Comparison of ENCODE assay signal across 8 mouse cellular contexts in genomic region chr8:122576648-122577022, GRCm38 (mm10). TPM values are rescaled to one million over a fixed set of nuclear protein-coding genes. Genes with fewer than 3 reads are reported as not detected.
DNase-seq lines count a peak whose midpoint lies in the region; ATAC-seq and TF ChIP-seq lines count a peak whose summit lies in the region.

Aprt (minus strand) TSS chr8:122576909.

- H3K27me3 ChIP-seq in C2C12 (ENCODE audit: control insufficient read depth, insufficient read depth, insufficient read length) (no peaks in the 10 kb centered on the region), myocyte (ENCODE audit: control insufficient read depth, insufficient read depth, insufficient read length) (no peaks in the 10 kb centered on the region)
- H3K27me3 ChIP-seq in erythroblast, embryonic 14.5 days (ENCODE audit: control insufficient read depth), result peaks cover 11% of the 10 kb centered on the region
- no peaks in the 10 kb centered on the region for H3K27me3 ChIP-seq in heart, embryonic 11.5 days (ENCODE audit: control insufficient read depth, insufficient read depth, low read length)
- no peaks in the 10 kb centered on the region for H3K27me3 ChIP-seq in kidney, embryonic 16.5 days (ENCODE audit: insufficient read depth, low read length)
- no peaks in the 10 kb centered on the region for H3K27me3 ChIP-seq in liver, adult 2 months (ENCODE audit: control insufficient read depth, insufficient read depth, low read length)
- H3K27me3 ChIP-seq in splenic B cell, adult 2 months (ENCODE audit: control insufficient read depth, insufficient read depth, low read length, poor library complexity, severe bottlenecking), result no peaks in the 10 kb centered on the region

- H3K79me3 ChIP-seq in C2C12 (ENCODE audit: low read depth), result peaks cover 12% of the 10 kb centered on the region

- H3K9ac ChIP-seq in heart, embryonic 11.5 days (ENCODE audit: low read depth, low read length), result peak within 1 kb of the TSS; percentile 86
- H3K9ac ChIP-seq in kidney, embryonic 16.5 days (replicated peaks; ENCODE audit: low read length), result peak within 1 kb of the TSS; percentile 89
- peak within 1 kb of the TSS; percentile 81 for H3K9ac ChIP-seq in liver, adult 2 months (ENCODE audit: low read depth, low read length)

- peak within 1 kb of the TSS; percentile 59 for H3K27ac ChIP-seq in heart, embryonic 11.5 days (ENCODE audit: low read depth, low read length)
- H3K27ac ChIP-seq in kidney, embryonic 16.5 days (ENCODE audit: low read length), result peak within 1 kb of the TSS; percentile 81
- H3K27ac ChIP-seq in liver, adult 2 months (replicated peaks; ENCODE audit: insufficient read depth, low read depth, low read length), result peak within 1 kb of the TSS; percentile 57

- peaks cover 58% of the 10 kb centered on the region for H3K4me1 ChIP-seq in erythroblast, embryonic 14.5 days (ENCODE audit: control insufficient read depth)
- H3K4me1 ChIP-seq in heart, embryonic 11.5 days (ENCODE audit: control insufficient read depth, insufficient read depth, low read length), result peaks cover 35% of the 10 kb centered on the region
- peaks cover 52% of the 10 kb centered on the region for H3K4me1 ChIP-seq in kidney, embryonic 16.5 days (ENCODE audit: insufficient read depth, low read length)
- peaks cover 20% of the 10 kb centered on the region for H3K4me1 ChIP-seq in liver, adult 2 months (ENCODE audit: control insufficient read depth, insufficient read depth, low read length)

- peaks cover 40% of the 10 kb centered on the region for H3K79me2 ChIP-seq in C2C12 (ENCODE audit: control insufficient read depth, insufficient read depth)
- H3K79me2 ChIP-seq in liver, adult 2 months (ENCODE audit: control insufficient read depth, insufficient read depth, low read length), result no peaks in the 10 kb centered on the region
- H3K79me2 ChIP-seq in myocyte (ENCODE audit: control insufficient read depth, insufficient read depth), result peaks cover 11% of the 10 kb centered on the region

- H3K36me3 ChIP-seq in C2C12 (ENCODE audit: control insufficient read depth, insufficient read depth) (peaks cover 34% of the 10 kb centered on the region), myocyte (ENCODE audit: control insufficient read depth, insufficient read depth) (peaks cover 3% of the 10 kb centered on the region)
- peaks cover 37% of the 10 kb centered on the region for H3K36me3 ChIP-seq in erythroblast, embryonic 14.5 days (ENCODE audit: control insufficient read depth)
- peaks cover 16% of the 10 kb centered on the region for H3K36me3 ChIP-seq in heart, embryonic 11.5 days (ENCODE audit: control insufficient read depth, insufficient read depth, low read length)
- H3K36me3 ChIP-seq in kidney, embryonic 16.5 days (ENCODE audit: insufficient read depth, low read length), result peaks cover 13% of the 10 kb centered on the region
- no peaks in the 10 kb centered on the region for H3K36me3 ChIP-seq in liver, adult 2 months (ENCODE audit: control insufficient read depth, insufficient read depth, low read length)
- H3K36me3 ChIP-seq in splenic B cell, adult 2 months (ENCODE audit: control insufficient read depth, insufficient read depth, low read length, poor library complexity, severe bottlenecking), result peaks cover 8% of the 10 kb centered on the region; the same call in 1 of the 2 replicates

- H3K4me3 ChIP-seq in C2C12 (ENCODE audit: insufficient read depth, poor library complexity, severe bottlenecking) (peak within 1 kb of the TSS; percentile 78), myocyte (peak within 1 kb of the TSS; percentile 45)
- peak within 1 kb of the TSS; percentile 79 for H3K4me3 ChIP-seq in erythroblast, embryonic 14.5 days (replicated peaks)
- peak within 1 kb of the TSS; percentile 67 for H3K4me3 ChIP-seq in heart, embryonic 11.5 days (ENCODE audit: low read depth, low read length)
- peak within 1 kb of the TSS; percentile 77 for H3K4me3 ChIP-seq in kidney, embryonic 16.5 days (ENCODE audit: low read length)
- peak within 1 kb of the TSS; percentile 79 for H3K4me3 ChIP-seq in liver, adult 2 months (ENCODE audit: insufficient read depth, low read depth, low read length)

- H3K4me2 ChIP-seq in heart, embryonic 11.5 days, result peak within 1 kb of the TSS; percentile 88
- peak within 1 kb of the TSS; percentile 89 for H3K4me2 ChIP-seq in kidney, embryonic 16.5 days (replicated peaks; ENCODE audit: low read depth, low read length)
- H3K4me2 ChIP-seq in myocyte (ENCODE audit: low read depth), result peak within 1 kb of the TSS; percentile 84

- H3ac ChIP-seq in C2C12 (ENCODE audit: control insufficient read depth, insufficient read length, low read depth) (peak within 1 kb of the TSS; percentile 86), myocyte (ENCODE audit: control insufficient read depth, insufficient read length) (peak within 1 kb of the TSS; percentile 69)

- TF ChIP-seq POLR2A in brain, embryonic 14.5 days (IDR thresholded peaks at IDR 0.05; ENCODE audit: borderline replicate concordance, extremely low read depth, insufficient read depth, insufficient read length, poor library complexity, severe bottlenecking), result 0 out of 2 replicates have a peak, but pooled peaks have one; percentile 24
- peak; percentile 72; the same call in 1 of the 2 replicates for TF ChIP-seq POLR2A in liver, adult 2 months (IDR thresholded peaks at IDR 0.05; ENCODE audit: extremely low read depth, insufficient read depth, low read length)
- peak; percentile 77 for TF ChIP-seq POLR2A in myocyte (IDR thresholded peaks at IDR 0.05; ENCODE audit: insufficient read length, low read depth)

- TF ChIP-seq CTCF in C2C12 (IDR thresholded peaks at IDR 0.05; ENCODE audit: control insufficient read depth, insufficient read depth, insufficient read length), result no peak
- no peak for TF ChIP-seq CTCF in brain, embryonic 14.5 days (IDR thresholded peaks at IDR 0.05; ENCODE audit: borderline replicate concordance, extremely low read depth, insufficient read depth, insufficient read length)
- no peak for TF ChIP-seq CTCF in liver, adult 2 months (IDR thresholded peaks at IDR 0.05; ENCODE audit: low read depth, low read length)

- peak; percentile 95 for DNase-seq in brain, embryonic 14.5 days (ENCODE audit: low read depth)
- peak; percentile 76 for DNase-seq in liver, adult 2 months (ENCODE audit: extremely low read depth, low read depth, low spot score)
- DNase-seq in splenic B cell, adult 2 months (ENCODE audit: low read depth, low spot score), result peak; percentile 96

- WGBS in heart, embryonic 11.5 days (ENCODE audit: insufficient replicate concordance), result 1% methylated on average over 39 of the region's 39 CpGs
- WGBS in kidney, embryonic 16.5 days, result under 1% methylated on average over 39 of the region's 39 CpGs
- under 1% methylated on average over 39 of the region's 39 CpGs for WGBS in liver, adult 2 months

- H3K9me3 ChIP-seq in erythroblast, embryonic 14.5 days (ENCODE audit: control insufficient read depth, low read length), result no peaks in the 10 kb centered on the region
- no peaks in the 10 kb centered on the region for H3K9me3 ChIP-seq in heart, embryonic 11.5 days (replicated peaks; ENCODE audit: control insufficient read depth, low read length)
- H3K9me3 ChIP-seq in kidney, embryonic 16.5 days (ENCODE audit: low read length), result no peaks in the 10 kb centered on the region

- ATAC-seq in heart, embryonic 11.5 days (replicated peaks; ENCODE audit: insufficient number of reproducible peaks, low FRiP score, low TSS enrichment), result peak; percentile 86
- ATAC-seq in kidney, embryonic 16.5 days (ENCODE audit: low FRiP score, low TSS enrichment), result peak; percentile 80

TF ChIP-seq in C2C12, 6 proteins besides CTCF, POLR2A, EP300 and RAD21:
- no peak for TF ChIP-seq USF1 (IDR thresholded peaks at IDR 0.05; ENCODE audit: low read depth)
- TF ChIP-seq FOSL1 (IDR thresholded peaks at IDR 0.05; ENCODE audit: insufficient read depth, low read length, poor library complexity, severe bottlenecking), result no peak
- no peak for TF ChIP-seq CEBPB (IDR thresholded peaks at IDR 0.05; ENCODE audit: low read depth)
- TF ChIP-seq MYOD1 (IDR thresholded peaks at IDR 0.05; ENCODE audit: control insufficient read depth, insufficient read length, low read depth), result no peak
- TF ChIP-seq MAX (IDR thresholded peaks at IDR 0.05), result peak; percentile 77

TF ChIP-seq in myocyte, 11 proteins besides CTCF, POLR2A, EP300 and RAD21:
- TF ChIP-seq REST (IDR thresholded peaks at IDR 0.05; ENCODE audit: insufficient read depth, insufficient read length), result peak; percentile 4
- TF ChIP-seq TCF12 (IDR thresholded peaks at IDR 0.05; ENCODE audit: insufficient read depth, poor library complexity, severe bottlenecking), result no peak
- no peak for TF ChIP-seq USF1 (IDR thresholded peaks at IDR 0.05; ENCODE audit: low read depth)
- peak; percentile 93 for TF ChIP-seq POLR2AphosphoS2 (IDR thresholded peaks at IDR 0.05; ENCODE audit: insufficient read length, low read depth)

RNA-seq across cellular contexts. Expression of gene Aprt, which starts in this region (rescaled TPM):
- polyA plus RNA-seq in C2C12 (2012; fragmentation: generic; extraction: Trizol), result 615 TPM
- polyA plus RNA-seq in brain, embryonic 14.5 days (2012; rRNA removed), result 103 and 126 TPM in 2 replicates
- polyA plus RNA-seq in erythroblast, embryonic 14.5 days (2012), result 4.8 and 8.0 TPM in 2 replicates
- polyA plus RNA-seq in heart, embryonic 11.5 days (2014; fragmentation: Nextera tagmentation; extraction: Ambion mirVana), result 250 and 262 TPM in 2 replicates
- 363 and 371 TPM in 2 replicates for polyA plus RNA-seq in kidney, embryonic 16.5 days (2015; fragmentation: Nextera tagmentation; extraction: Ambion mirVana)
- total RNA-seq in liver, adult 2 months (2014; rRNA removed), result 59.8 and 68.3 TPM in 2 replicates
- polyA plus RNA-seq in liver, adult 2 months (2012; rRNA removed), result 80.5 and 105 TPM in 2 replicates
- 261 TPM for polyA plus RNA-seq in myocyte (2012; fragmentation: generic; extraction: Trizol)

Comparison
In these comparisons a context has a peak if more than half of its experiments do, and no peak if none do; other contexts are left out.
1. Peak in every context shown above with its lines: DNase-seq, ATAC-seq, H3K4me3 ChIP-seq and H3K27ac ChIP-seq.
2. POLR2A ChIP-seq: peak in every context shown above with its lines; median percentile 77 in myocyte; 72 in liver, adult 2 months; 24 in brain, embryonic 14.5 days.